Comparison of ENCODE assay signal across 17 mouse cellular contexts in the genomic region with DNA sequence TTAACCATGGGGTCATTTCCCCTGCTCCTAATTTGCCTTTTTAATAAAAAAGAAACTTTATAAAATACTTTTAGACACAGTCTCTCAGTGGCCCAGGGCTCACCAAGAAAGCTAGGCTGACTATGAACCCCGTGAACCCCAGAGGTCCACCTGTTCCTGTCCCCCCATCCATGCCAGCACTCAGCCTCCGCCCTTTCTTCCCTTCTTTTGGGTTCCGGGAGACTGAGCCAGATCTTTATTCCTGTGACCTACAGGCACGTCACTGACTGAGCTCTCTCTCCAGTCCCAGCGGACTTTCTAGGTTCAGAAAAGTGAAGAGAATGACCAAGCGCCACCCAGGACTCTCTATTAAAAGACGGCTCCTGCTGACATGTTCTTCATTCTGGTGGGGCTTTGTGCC.
"Had no signal": no experiment of that assay in that cellular context is flagged by ENCODE, and none has a peak within 500 bp of the region (broad histone marks: within the 10 kb centered on the region; RNA-seq: fewer than 3 reads in every experiment).

No protein-coding gene starts in this region.

- H3K36me3 ChIP-seq: lung, embryonic 15.5 days; midbrain, embryonic 13.5 days; midbrain, embryonic 15.5 days; neural tube, embryonic 12.5 days had no signal

- H3K4me3 ChIP-seq: lung, embryonic 15.5 days; megakaryocyte, embryonic 14.5 days; midbrain, embryonic 13.5 days; midbrain, embryonic 15.5 days; neural tube, embryonic 12.5 days had no signal

- H3K4me2 ChIP-seq: lung, embryonic 15.5 days; midbrain, embryonic 11.5 days; midbrain, embryonic 13.5 days; midbrain, embryonic 15.5 days; neural tube, embryonic 12.5 days had no signal

- ATAC-seq: lung, postnatal 0 days; midbrain, embryonic 13.5 days; midbrain, embryonic 15.5 days had no signal

- H3K9me3 ChIP-seq: lung, embryonic 15.5 days; midbrain, embryonic 15.5 days; neural tube, embryonic 12.5 days had no signal

- H3K27me3 ChIP-seq: lung, embryonic 15.5 days; midbrain, embryonic 13.5 days; midbrain, embryonic 15.5 days; neural tube, embryonic 12.5 days had no signal

- DNase-seq: lung, adult 2 months; lung, postnatal 14 days; lung, postnatal 36 days; right cerebral cortex, postnatal 14 days; right cerebral cortex, postnatal 4 days; spleen, adult 18-20 months; thymus, adult 18-20 months; thymus, postnatal 14 days; thymus, postnatal 36 days had no signal

- H3K4me1 ChIP-seq: lung, embryonic 15.5 days; megakaryocyte, embryonic 14.5 days; midbrain, embryonic 13.5 days; midbrain, embryonic 15.5 days; neural tube, embryonic 12.5 days had no signal

- H3K27ac ChIP-seq: lung, embryonic 15.5 days; macrophage; midbrain, embryonic 13.5 days; midbrain, embryonic 15.5 days; neural tube, embryonic 12.5 days had no signal

- H3K9ac ChIP-seq: lung, embryonic 15.5 days; midbrain, embryonic 13.5 days; midbrain, embryonic 15.5 days; neural tube, embryonic 12.5 days had no signal
